Mouse (Mus musculus) bone marrow macrophage, adult 2 months (primary cell): ENCODE data around the gene Pard3. TPM values are rescaled to one million over a fixed set of nuclear protein-coding genes. Genes with fewer than 3 reads are reported as not detected.

Source experiments
- H3K27ac ChIP-seq: 2 replicates; pipeline ENCODE4 v1.5.1; 2012; ENCODE audit warnings: low read depth, low read length; ENCODE audit not compliant: insufficient read depth
- H3K4me1 ChIP-seq: 2 replicates; pipeline ENCODE4 v1.6.1; 2012; ENCODE audit warnings: low read length; ENCODE audit not compliant: control insufficient read depth, insufficient read depth
- H3K4me3 ChIP-seq: 2 replicates; pipeline ENCODE4 v1.5.1; 2012; ENCODE audit warnings: mild to moderate bottlenecking, low read length, moderate library complexity; ENCODE audit not compliant: insufficient read depth
- CTCF ChIP-seq: IDR thresholded peaks from 2 replicates; pipeline ENCODE4 v1.5.1; 2012; ENCODE audit warnings: low read depth, mild to moderate bottlenecking, low read length, moderate library complexity
- POLR2A ChIP-seq: IDR thresholded peaks from 2 replicates; pipeline ENCODE4 v1.6.1; 2012; ENCODE audit warnings: mild to moderate bottlenecking, low read depth, low read length, borderline replicate concordance
- polyA plus RNA-seq: library from polyadenylated mRNA; stranded (reverse); fragments of >200 nt; gene quantifications from 2 replicates; pipeline ENCODE4 v1.2.4, GENCODE M21; 2012; ENCODE audit not compliant: missing spikeins, insufficient read depth, insufficient read length

Gene Pard3
- polyA plus RNA-seq, 1 experiment = 0.11 TPM

GRCm38 (mm10) chr8:127577656-127578055 is 514.0 kb downstream of the Pard3 start:
- Histone ChIP-seq H3K4me3 (no peak overlapping the region), H3K27ac (no peak overlapping the region), H3K4me1 (no peaks in the 10 kb centered on the region)
- no peak for TF ChIP-seq CTCF
- TF ChIP-seq POLR2A = no peak

DNA sequence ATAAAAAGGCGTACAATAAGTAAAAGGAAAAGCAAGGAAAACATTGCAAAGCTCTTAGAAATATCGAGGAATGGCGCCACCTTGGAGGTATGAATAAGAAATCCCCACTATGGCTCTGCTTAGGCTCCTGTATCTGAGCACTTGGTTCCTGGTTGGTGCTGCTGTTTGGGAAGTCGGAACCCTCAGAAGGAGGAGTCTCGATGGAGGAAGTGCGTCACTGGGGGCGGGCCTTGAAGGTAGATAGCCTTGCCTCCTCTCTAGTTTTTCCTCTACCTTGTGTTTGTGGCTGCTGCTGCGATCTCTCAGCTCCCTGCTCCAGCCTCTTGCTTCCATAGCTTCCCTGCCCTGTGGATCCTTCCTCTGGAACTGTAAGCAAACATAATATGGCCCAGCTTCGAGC is 515.7 kb downstream of the Pard3 start:
- no peak overlapping the region for H3K4me3 ChIP-seq
- no peak for TF ChIP-seq CTCF
- no peak for TF ChIP-seq POLR2A

GRCm38 (mm10) chr8:127583429-127583828 is 519.7 kb downstream of the Pard3 start:
- Histone ChIP-seq H3K27ac (no peak overlapping the region), H3K4me1 (no peaks in the 10 kb centered on the region), H3K4me3 (no peak overlapping the region)
- TF ChIP-seq POLR2A = no peak
- TF ChIP-seq CTCF = no peak

More for the DNA sequence above, 515.7 kb downstream of the Pard3 start:
- no peak overlapping the region for H3K27ac ChIP-seq
- no peaks in the 10 kb centered on the region for H3K4me1 ChIP-seq

- H3K4me1 ChIP-seq = no peaks in the 10 kb centered on the region
- no peak overlapping the region for H3K27ac ChIP-seq
- H3K4me3 ChIP-seq = no peak overlapping the region
- no peak for TF ChIP-seq POLR2A
- TF ChIP-seq CTCF = no peak
Observed at GRCm38 (mm10) chr8:127585618-127586017, 521.9 kb downstream of the Pard3 start.

- H3K27ac ChIP-seq = no peak overlapping the region
Observed at GRCm38 (mm10) chr8:127586681-127587080, 523.0 kb downstream of the Pard3 start.

GRCm38 (mm10) chr8:127588313-127588712 is 524.6 kb downstream of the Pard3 start:
- TF ChIP-seq CTCF (peak; percentile 59; the same call in 1 of the 2 replicates), POLR2A (no peak)
- Histone ChIP-seq H3K4me3 (no peak overlapping the region), H3K4me1 (0 out of 2 replicates have a peak, but pooled peaks cover 2% of the 10 kb centered on the region), H3K27ac (no peak overlapping the region)

More at GRCm38 (mm10) chr8:127586681-127587080, 523.0 kb downstream of the Pard3 start:
- H3K4me3 ChIP-seq = no peak overlapping the region
- no peaks in the 10 kb centered on the region for H3K4me1 ChIP-seq
- TF ChIP-seq POLR2A (no peak), CTCF (no peak)

- Histone ChIP-seq H3K4me3 (no peak overlapping the region), H3K27ac (no peak overlapping the region), H3K4me1 (0 out of 2 replicates have a peak, but pooled peaks cover 2% of the 10 kb centered on the region)
- TF ChIP-seq CTCF (peak; percentile 73), POLR2A (no peak)
Observed at GRCm38 (mm10) chr8:127589291-127589690, 525.6 kb downstream of the Pard3 start.

DNA sequence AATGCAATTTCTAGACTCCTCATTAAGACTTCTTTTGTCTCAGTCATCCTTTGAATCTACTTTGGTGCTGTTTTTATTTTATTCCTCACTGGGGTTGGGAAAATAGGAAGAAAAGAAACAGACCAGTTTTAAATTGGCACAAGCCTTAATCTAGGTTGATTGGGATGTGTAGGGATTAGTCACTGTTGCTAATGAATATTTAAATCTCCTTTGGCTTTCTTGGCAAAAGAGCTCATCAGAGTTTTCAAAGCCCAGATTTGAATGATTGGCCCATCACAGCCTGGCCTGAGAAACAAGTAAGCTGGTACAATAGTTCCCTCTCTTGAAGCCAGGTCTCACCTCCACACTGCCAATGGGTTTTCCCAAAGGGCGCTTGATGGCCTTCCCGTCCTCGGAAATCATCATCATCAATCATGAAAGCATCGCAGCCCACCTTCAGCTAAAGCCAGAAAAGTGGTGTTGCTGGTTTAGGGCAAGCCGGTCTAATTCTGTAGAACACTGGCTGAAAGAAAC is 527.0 kb downstream of the Pard3 start:
- no peak for TF ChIP-seq CTCF

GRCm38 (mm10) chr8:127592648-127593574 is 529.2 kb downstream of the Pard3 start:
- 0 out of 2 replicates have a peak, but pooled peaks cover 2% of the 10 kb centered on the region for H3K4me1 ChIP-seq
- H3K4me3 ChIP-seq = no peak overlapping the region
- no peak overlapping the region for H3K27ac ChIP-seq
- TF ChIP-seq CTCF = no peak
- no peak for TF ChIP-seq POLR2A

More for the DNA sequence above, 527.0 kb downstream of the Pard3 start:
- H3K4me1 ChIP-seq = 0 out of 2 replicates have a peak, but pooled peaks cover 2% of the 10 kb centered on the region
- no peak overlapping the region for H3K4me3 ChIP-seq
- no peak overlapping the region for H3K27ac ChIP-seq

DNA sequence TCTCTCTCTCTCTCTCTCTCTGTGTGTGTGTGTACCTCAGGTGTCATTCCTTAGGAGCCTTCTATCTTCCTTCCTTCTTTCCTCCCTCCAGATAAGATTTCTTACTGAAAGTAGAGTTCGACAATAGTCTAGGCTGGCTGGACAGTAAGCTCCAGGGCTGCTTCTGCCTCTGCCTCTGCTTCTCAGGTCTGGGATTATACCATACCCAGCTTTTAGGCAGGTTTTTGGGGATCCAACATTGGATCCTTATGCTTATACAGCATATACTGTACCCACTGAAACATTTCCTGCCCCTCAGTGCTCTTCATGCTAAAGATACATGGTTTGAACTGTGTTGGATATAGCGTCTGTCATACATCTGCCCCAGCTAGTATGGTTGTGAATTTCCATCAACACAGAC is 536.9 kb downstream of the Pard3 start:
- TF ChIP-seq POLR2A (no peak), CTCF (no peak)
- H3K4me1 ChIP-seq = no peaks in the 10 kb centered on the region
- no peak overlapping the region for H3K27ac ChIP-seq
- no peak overlapping the region for H3K4me3 ChIP-seq
